Mouse (Mus musculus): Measurements from ENCODE around the gene Hoxd3. TPM values are rescaled to one million over a fixed set of nuclear protein-coding genes. Genes with fewer than 3 reads are reported as not detected.

Gene Hoxd3
- total and polyA plus RNA-seq, 2 experiments: not detected

DNA sequence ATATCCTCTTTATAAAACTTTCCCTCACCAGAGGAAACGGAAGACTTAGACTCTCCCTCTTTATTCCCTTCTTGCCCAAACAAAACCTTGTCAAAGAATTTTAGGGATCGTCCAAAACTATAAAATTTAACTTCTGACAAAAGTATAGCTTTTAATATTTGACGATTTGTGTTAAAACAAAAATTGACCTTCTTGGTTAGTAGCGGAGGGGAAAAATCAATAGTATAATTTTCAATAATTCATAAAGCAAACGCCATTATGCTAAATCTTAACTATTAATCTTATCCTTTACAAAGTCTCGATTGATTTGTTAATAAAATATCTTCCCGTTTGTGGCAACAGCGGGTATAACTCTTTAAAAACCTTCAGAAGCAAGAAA lies 21.4 kb upstream of the Hoxd3 start:
- Histone ChIP-seq H3K79me2 (ENCODE audit: control insufficient read depth, insufficient read depth, low read length) (no peaks in the 10 kb centered on the region), H3K27ac (replicated peaks; ENCODE audit: insufficient read depth, low read depth, low read length) (no peak overlapping the region), H3K36me3 (ENCODE audit: control insufficient read depth, insufficient read depth, low read length) (no peaks in the 10 kb centered on the region), H3K4me3 (ENCODE audit: insufficient read depth, low read depth, low read length) (no peak overlapping the region), H3K9ac (ENCODE audit: low read depth, low read length) (no peak overlapping the region), H3K27me3 (ENCODE audit: control insufficient read depth, insufficient read depth, low read length) (peaks cover 38% of the 10 kb centered on the region), H3K4me1 (ENCODE audit: control insufficient read depth, insufficient read depth, low read length) (no peaks in the 10 kb centered on the region)
- no peak for DNase-seq (ENCODE audit: extremely low read depth, low read depth, low spot score)
- WGBS: 11% methylated on average over 8 of the region's 8 CpGs
- TF ChIP-seq POLR2A (IDR thresholded peaks at IDR 0.05; ENCODE audit: extremely low read depth, insufficient read depth, low read length) (no peak), CTCF (IDR thresholded peaks at IDR 0.05; ENCODE audit: low read depth, low read length) (no peak)

DNA sequence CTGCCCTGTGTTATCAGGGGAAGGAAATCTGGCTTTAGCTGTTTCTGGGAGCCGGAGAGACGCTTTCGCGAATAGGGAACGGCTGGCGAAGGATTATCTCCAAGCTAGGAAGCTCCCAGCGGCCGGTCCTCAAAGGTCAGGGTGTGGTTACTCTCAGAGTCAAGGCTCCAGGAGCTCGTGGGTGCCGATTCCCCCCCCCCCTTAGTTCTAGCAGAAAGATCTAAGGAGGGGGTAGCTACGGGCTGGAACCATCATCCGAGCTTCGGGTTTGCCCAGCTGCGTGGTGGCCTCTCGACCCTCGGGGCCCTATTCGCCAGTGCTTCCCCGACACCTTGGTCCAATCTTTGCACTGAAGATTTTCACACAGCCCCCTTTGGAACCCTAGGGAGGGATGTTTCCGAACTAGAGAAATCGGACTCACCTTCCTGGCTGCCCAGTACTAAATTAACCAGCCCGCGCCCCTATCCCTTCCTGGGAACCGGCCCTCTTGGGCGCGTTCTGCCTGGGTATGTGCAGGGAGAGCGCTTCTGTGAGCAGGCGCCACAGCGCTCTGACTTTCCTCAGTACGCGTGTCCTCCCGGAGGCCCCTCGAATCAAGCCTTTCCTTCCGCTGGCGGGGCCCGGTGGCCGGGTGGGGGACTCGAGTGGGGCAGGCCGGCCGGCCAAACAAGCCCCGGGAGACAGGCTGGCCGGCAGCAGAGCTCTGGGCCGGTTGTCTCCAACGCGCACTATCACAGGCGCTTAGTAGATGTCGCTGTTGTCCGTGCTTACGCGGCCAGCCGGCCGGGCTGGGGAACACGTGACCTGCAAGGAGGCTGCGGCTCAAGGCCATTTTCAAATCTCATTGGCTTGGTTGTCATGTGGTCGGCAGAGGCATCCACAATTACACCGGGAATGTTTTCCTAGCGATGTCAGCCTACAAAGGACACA lies 20.4 kb upstream of the Hoxd3 start, which contains the start of gene Hoxd10:
Hoxd10 (plus strand) TSS at position 903 of the 930 bp plus-strand sequence.
- no peak for DNase-seq (ENCODE audit: extremely low read depth, low read depth, low spot score)
- H3K79me2 ChIP-seq (ENCODE audit: control insufficient read depth, insufficient read depth, low read length): no peaks in the 10 kb centered on the region
- no peaks in the 10 kb centered on the region for H3K36me3 ChIP-seq (ENCODE audit: control insufficient read depth, insufficient read depth, low read length)
- H3K27ac ChIP-seq (replicated peaks; ENCODE audit: insufficient read depth, low read depth, low read length): no peak within 1 kb of the TSS
- no peaks in the 10 kb centered on the region for H3K4me1 ChIP-seq (ENCODE audit: control insufficient read depth, insufficient read depth, low read length)
- no peak within 1 kb of the TSS for H3K9ac ChIP-seq (ENCODE audit: low read depth, low read length)
- no peak for TF ChIP-seq POLR2A (IDR thresholded peaks at IDR 0.05; ENCODE audit: extremely low read depth, insufficient read depth, low read length)
- 0 out of 2 replicates have a peak, but pooled peaks have one; percentile 14 for TF ChIP-seq CTCF (IDR thresholded peaks at IDR 0.05; ENCODE audit: low read depth, low read length)
- H3K27me3 ChIP-seq (ENCODE audit: control insufficient read depth, insufficient read depth, low read length): peaks cover 40% of the 10 kb centered on the region
- 4% methylated on average over 56 of the region's 56 CpGs for WGBS
- H3K4me3 ChIP-seq (ENCODE audit: insufficient read depth, low read depth, low read length): no peak within 1 kb of the TSS

DNA sequence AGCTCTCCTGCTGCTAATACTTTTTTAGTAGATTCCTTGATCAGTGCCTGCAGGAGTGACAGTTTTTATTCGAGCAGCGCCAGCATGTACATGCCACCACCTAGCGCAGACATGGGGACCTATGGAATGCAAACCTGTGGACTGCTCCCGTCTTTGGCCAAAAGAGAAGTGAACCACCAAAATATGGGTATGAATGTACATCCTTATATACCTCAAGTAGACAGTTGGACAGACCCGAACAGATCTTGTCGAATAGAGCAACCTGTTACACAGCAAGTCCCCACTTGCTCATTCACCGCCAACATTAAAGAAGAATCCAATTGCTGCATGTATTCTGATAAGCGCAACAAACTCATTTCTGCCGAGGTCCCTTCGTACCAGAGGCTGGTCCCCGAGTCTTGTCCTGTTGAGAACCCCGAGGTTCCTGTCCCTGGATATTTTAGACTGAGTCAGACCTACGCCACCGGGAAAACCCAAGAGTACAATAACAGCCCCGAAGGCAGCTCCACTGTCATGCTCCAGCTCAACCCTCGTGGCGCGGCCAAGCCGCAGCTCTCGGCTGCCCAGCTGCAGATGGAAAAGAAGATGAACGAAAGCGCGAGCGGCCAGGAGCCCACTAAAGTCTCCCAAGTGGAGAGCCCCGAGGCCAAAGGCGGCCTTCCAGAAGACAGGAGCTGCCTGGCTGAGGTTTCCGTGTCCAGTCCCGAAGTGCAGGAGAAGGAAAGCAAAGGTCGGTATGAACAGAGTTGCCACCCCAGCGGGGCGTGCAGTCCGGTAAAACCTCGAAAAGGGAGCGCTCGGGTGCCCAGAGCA lies 19.5 kb upstream of the Hoxd3 start:
- Histone ChIP-seq H3K9ac (ENCODE audit: low read depth, low read length) (no peak overlapping the region), H3K4me1 (ENCODE audit: control insufficient read depth, insufficient read depth, low read length) (no peaks in the 10 kb centered on the region), H3K36me3 (ENCODE audit: control insufficient read depth, insufficient read depth, low read length) (no peaks in the 10 kb centered on the region), H3K27me3 (ENCODE audit: control insufficient read depth, insufficient read depth, low read length) (peaks cover 46% of the 10 kb centered on the region), H3K4me3 (ENCODE audit: insufficient read depth, low read depth, low read length) (no peak overlapping the region), H3K79me2 (ENCODE audit: control insufficient read depth, insufficient read depth, low read length) (no peaks in the 10 kb centered on the region), H3K27ac (replicated peaks; ENCODE audit: insufficient read depth, low read depth, low read length) (no peak overlapping the region)
- no peak for TF ChIP-seq POLR2A (IDR thresholded peaks at IDR 0.05; ENCODE audit: extremely low read depth, insufficient read depth, low read length)
- no peak for TF ChIP-seq CTCF (IDR thresholded peaks at IDR 0.05; ENCODE audit: low read depth, low read length)
- no peak for DNase-seq (ENCODE audit: extremely low read depth, low read depth, low spot score)
- 7% methylated on average over 35 of the region's 35 CpGs for WGBS

DNA sequence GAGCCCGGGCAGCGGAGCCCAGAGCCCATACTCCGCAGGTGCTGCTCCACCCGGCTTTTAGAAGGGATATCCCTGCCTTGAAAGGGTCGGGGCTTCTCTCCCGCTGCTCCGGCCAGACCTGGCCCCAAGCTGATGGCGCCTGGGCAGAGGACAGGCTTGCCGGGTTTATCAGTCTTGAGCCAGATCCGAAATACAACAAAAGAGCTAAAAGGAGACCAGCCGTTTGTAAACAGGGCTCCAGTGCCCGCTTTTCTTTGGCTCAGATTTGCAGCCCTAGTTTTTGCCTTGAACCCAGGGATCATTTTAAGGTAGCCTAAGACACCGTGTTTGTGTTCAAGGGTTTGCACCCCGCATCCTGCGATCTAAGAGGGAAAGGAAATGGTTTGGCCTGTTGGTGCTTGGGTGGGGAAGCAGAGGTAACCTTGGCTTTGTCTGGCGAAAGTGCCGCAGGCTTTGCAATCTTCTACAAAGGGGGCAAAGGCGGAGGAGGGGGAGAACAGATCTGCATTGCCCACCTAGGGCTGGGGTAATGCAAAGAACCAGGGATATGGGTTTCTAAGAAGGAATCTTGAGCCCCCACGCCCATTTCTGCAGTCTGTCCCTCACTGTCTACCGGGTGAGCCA lies 18.8 kb upstream of the Hoxd3 start:
- H3K4me1 ChIP-seq (ENCODE audit: control insufficient read depth, insufficient read depth, low read length): no peaks in the 10 kb centered on the region
- WGBS: 3% methylated on average over 20 of the region's 20 CpGs
- no peak overlapping the region for H3K9ac ChIP-seq (ENCODE audit: low read depth, low read length)
- no peak for TF ChIP-seq POLR2A (IDR thresholded peaks at IDR 0.05; ENCODE audit: extremely low read depth, insufficient read depth, low read length)
- TF ChIP-seq CTCF (IDR thresholded peaks at IDR 0.05; ENCODE audit: low read depth, low read length): no peak
- H3K36me3 ChIP-seq (ENCODE audit: control insufficient read depth, insufficient read depth, low read length): no peaks in the 10 kb centered on the region
- H3K27ac ChIP-seq (replicated peaks; ENCODE audit: insufficient read depth, low read depth, low read length): no peak overlapping the region
- no peak for DNase-seq (ENCODE audit: extremely low read depth, low read depth, low spot score)
- no peak overlapping the region for H3K4me3 ChIP-seq (ENCODE audit: insufficient read depth, low read depth, low read length)
- peaks cover 45% of the 10 kb centered on the region for H3K27me3 ChIP-seq (ENCODE audit: control insufficient read depth, insufficient read depth, low read length)
- H3K79me2 ChIP-seq (ENCODE audit: control insufficient read depth, insufficient read depth, low read length): no peaks in the 10 kb centered on the region

DNA sequence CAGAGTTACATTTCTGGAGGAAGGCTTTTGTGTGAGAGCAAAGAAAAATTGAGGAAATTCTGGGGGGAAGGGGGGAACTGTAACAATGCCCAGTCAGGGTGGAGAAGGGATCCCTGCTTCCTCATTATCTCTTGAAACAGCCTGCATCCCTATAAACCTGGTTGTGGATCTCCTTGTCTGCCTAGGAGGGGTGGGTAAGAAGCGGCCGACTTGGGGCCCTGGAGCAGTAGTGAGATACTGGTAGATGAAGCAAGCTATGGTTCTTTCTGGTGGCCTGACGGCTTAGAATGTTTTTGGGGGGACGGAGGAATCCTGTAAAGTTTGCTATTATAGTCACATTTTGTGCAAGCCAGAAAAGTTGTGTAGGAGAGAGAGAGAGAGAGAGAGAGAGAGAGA lies 18.3 kb upstream of the Hoxd3 start:
- H3K9ac ChIP-seq (ENCODE audit: low read depth, low read length): no peak overlapping the region
- H3K79me2 ChIP-seq (ENCODE audit: control insufficient read depth, insufficient read depth, low read length): no peaks in the 10 kb centered on the region
- no peak overlapping the region for H3K4me3 ChIP-seq (ENCODE audit: insufficient read depth, low read depth, low read length)
- no peak for TF ChIP-seq POLR2A (IDR thresholded peaks at IDR 0.05; ENCODE audit: extremely low read depth, insufficient read depth, low read length)
- TF ChIP-seq CTCF (IDR thresholded peaks at IDR 0.05; ENCODE audit: low read depth, low read length): no peak
- H3K27me3 ChIP-seq (ENCODE audit: control insufficient read depth, insufficient read depth, low read length): peaks cover 48% of the 10 kb centered on the region
- H3K36me3 ChIP-seq (ENCODE audit: control insufficient read depth, insufficient read depth, low read length): no peaks in the 10 kb centered on the region
- DNase-seq (ENCODE audit: extremely low read depth, low read depth, low spot score): no peak
- H3K27ac ChIP-seq (replicated peaks; ENCODE audit: insufficient read depth, low read depth, low read length): no peak overlapping the region
- WGBS: 12% methylated on average over 4 of the region's 4 CpGs
- 0 out of 2 replicates have a peak, but pooled peaks cover 1% of the 10 kb centered on the region for H3K4me1 ChIP-seq (ENCODE audit: control insufficient read depth, insufficient read depth, low read length)
